In genomic region chr4:46345773-46346100, GRCm38 (mm10) we compare ENCODE assay signal across 17 mouse cellular contexts. TPM values are rescaled to one million over a fixed set of nuclear protein-coding genes. Genes with fewer than 3 reads are reported as not detected.
"Had no signal": no experiment of that assay in that cellular context is flagged by ENCODE, and none has a peak within 500 bp of the region (broad histone marks: within the 10 kb centered on the region; RNA-seq: fewer than 3 reads in every experiment).

No protein-coding gene starts in this region.

- DNase-seq: kidney, adult 9 months; layer of hippocampus, adult 9-11 months; layer of hippocampus, postnatal 36 days; lung, embryonic 14.5 days; lung, postnatal 14 days had no signal

- ATAC-seq: midbrain, embryonic 16.5 days had no signal

- H3K27ac ChIP-seq: kidney, postnatal 0 days; liver, embryonic 15.5 days; macrophage; midbrain, embryonic 12.5 days had no signal

- H3K4me2 ChIP-seq: liver, embryonic 11.5 days; liver, embryonic 15.5 days; midbrain, embryonic 12.5 days had no signal

- H3K4me3 ChIP-seq: liver, embryonic 15.5 days; midbrain, embryonic 12.5 days had no signal

- H3K9ac ChIP-seq: liver, embryonic 15.5 days; lung, embryonic 14.5 days; midbrain, embryonic 12.5 days had no signal

- H3K36me3 ChIP-seq: liver, embryonic 15.5 days; midbrain, embryonic 12.5 days had no signal

- H3K9me3 ChIP-seq: liver, embryonic 15.5 days; midbrain, embryonic 12.5 days had no signal

RNA-seq across cellular contexts. Expression of gene Foxe1, which starts 2.3 kb away (rescaled TPM):
- total RNA-seq: layer of hippocampus, adult 18-20 months; layer of hippocampus, postnatal 36 days; left cerebral cortex, adult 8-10 months; left cerebral cortex, postnatal 25 days; neutrophil, adult 5-6 weeks had no signal
- polyA plus RNA-seq: kidney, postnatal 0 days; limb, embryonic 14.5 days; liver, embryonic 11.5 days; liver, embryonic 15.5 days; lung, embryonic 14.5 days; macrophage; midbrain, embryonic 12.5 days; midbrain, embryonic 16.5 days; neural tube, embryonic 11.5 days had no signal
